Comparison of ENCODE assay signal across 23 mouse cellular contexts in genomic region chr4:31335686-31336085, GRCm38 (mm10).
DNase-seq lines count a peak whose midpoint lies in the region; ATAC-seq lines count a peak whose summit lies in the region.
"Had no signal": no experiment of that assay in that cellular context is flagged by ENCODE, and none has a peak within 500 bp of the region (broad histone marks: within the 10 kb centered on the region; RNA-seq: fewer than 3 reads in every experiment).

No protein-coding gene starts in this region.

- no peak overlapping the region for H3K9ac ChIP-seq in kidney, embryonic 16.5 days (replicated peaks; ENCODE audit: low read length)
- H3K9ac ChIP-seq: embryonic facial prominence, embryonic 12.5 days; embryonic facial prominence, embryonic 15.5 days; forebrain, postnatal 0 days; hindbrain, embryonic 13.5 days had no signal

- peak; percentile 24 for DNase-seq in kidney, adult 18-20 months
- DNase-seq in kidney, postnatal 4 days: no peak
- DNase-seq in kidney, adult 9 months: peak; percentile 76
- DNase-seq in kidney, postnatal 25 days: peak; percentile 37 to 49
- DNase-seq: adrenal gland, adult 2 months; adrenal gland, postnatal 14 days; B cell, adult 2 months; cerebellum, adult 11 months; cerebellum, adult 2 months; cerebellum, adult 9-11 months; cerebellum, postnatal 25 days; forebrain, postnatal 0 days; gastrocnemius, adult 2 months; gastrocnemius, postnatal 14 days; heart, adult 11 months had no signal

- H3K27me3 ChIP-seq in kidney, embryonic 16.5 days (ENCODE audit: insufficient read depth, low read length): no peaks in the 10 kb centered on the region
- H3K27me3 ChIP-seq: embryonic facial prominence, embryonic 12.5 days; embryonic facial prominence, embryonic 15.5 days; hindbrain, embryonic 13.5 days had no signal

- no peaks in the 10 kb centered on the region for H3K4me1 ChIP-seq in kidney, embryonic 16.5 days (ENCODE audit: insufficient read depth, low read length)
- H3K4me1 ChIP-seq: embryonic facial prominence, embryonic 12.5 days; embryonic facial prominence, embryonic 15.5 days had no signal

- ATAC-seq in kidney, embryonic 16.5 days (ENCODE audit: low FRiP score, low TSS enrichment): no peak
- ATAC-seq in CD4-positive, CD25-positive, alpha-beta regulatory T cell, adult 4 months: no peak
- ATAC-seq: forebrain, embryonic 14.5 days; forebrain, postnatal 0 days; hindbrain, postnatal 0 days had no signal

- no peak overlapping the region for H3K4me2 ChIP-seq in kidney, embryonic 16.5 days (replicated peaks; ENCODE audit: low read depth, low read length)
- H3K4me2 ChIP-seq: embryonic facial prominence, embryonic 12.5 days; embryonic facial prominence, embryonic 15.5 days; heart, embryonic 11.5 days; hindbrain, embryonic 13.5 days had no signal

- no peak overlapping the region for H3K4me3 ChIP-seq in kidney, embryonic 16.5 days (ENCODE audit: low read length)
- H3K4me3 ChIP-seq: embryonic facial prominence, embryonic 12.5 days; embryonic facial prominence, embryonic 15.5 days; gastrocnemius, adult 2 months; hindbrain, embryonic 13.5 days had no signal

- H3K27ac ChIP-seq in kidney, embryonic 16.5 days (ENCODE audit: low read length): no peak overlapping the region
- H3K27ac ChIP-seq: embryonic facial prominence, embryonic 12.5 days; embryonic facial prominence, embryonic 15.5 days; gastrocnemius, adult 2 months; hindbrain, embryonic 13.5 days; hindbrain, postnatal 0 days had no signal

- H3K36me3 ChIP-seq in kidney, embryonic 16.5 days (ENCODE audit: insufficient read depth, low read length): no peaks in the 10 kb centered on the region
- H3K36me3 ChIP-seq: embryonic facial prominence, embryonic 12.5 days; embryonic facial prominence, embryonic 15.5 days; hindbrain, embryonic 13.5 days had no signal

- H3K9me3 ChIP-seq in kidney, embryonic 16.5 days (ENCODE audit: low read length): no peaks in the 10 kb centered on the region
- H3K9me3 ChIP-seq: embryonic facial prominence, embryonic 12.5 days; embryonic facial prominence, embryonic 15.5 days; hindbrain, embryonic 13.5 days had no signal

- 72% methylated on average over 3 of the region's 3 CpGs for WGBS in kidney, embryonic 16.5 days

Comparison
In these comparisons a context has a peak if more than half of its experiments do, and no peak if none do; other contexts are left out.
1. DNase-seq: peak in kidney, adult 18-20 months (single experiment), kidney, adult 9 months (single experiment) and kidney, postnatal 25 days (2 of 2); none in kidney, postnatal 4 days (0 of 2).